Mouse (Mus musculus) brain, embryonic 14.5 days (tissue): ENCODE measurements around the gene Rft1.

Source experiments
- CTCF ChIP-seq: fragments of 200-500 bp; IDR thresholded peaks from 2 replicates; pipeline ENCODE4 v1.5.1; 2012; ENCODE audit warnings: inconsistent platforms, mild to moderate bottlenecking, moderate library complexity, borderline replicate concordance; ENCODE audit not compliant: insufficient read depth, insufficient read length; ENCODE audit errors: extremely low read depth
- POLR2A ChIP-seq: fragments of 200-500 bp; IDR thresholded peaks from 2 replicates; pipeline ENCODE4 v1.6.1; 2012; ENCODE audit warnings: mild to moderate bottlenecking, inconsistent platforms, borderline replicate concordance; ENCODE audit not compliant: poor library complexity, insufficient read depth, insufficient read length, severe bottlenecking; ENCODE audit errors: extremely low read depth

- TF ChIP-seq CTCF, result no peak
- no peak for TF ChIP-seq POLR2A
Measured at GRCm38 (mm10) chr14:30637087-30637486, 17.1 kb upstream of the Rft1 start.
